Mouse (Mus musculus) 3T3-L1 (cell line): Measurements from ENCODE around the gene Gprin2.

Experiments
- DNase-seq: peaks from one replicate; pipeline ENCODE4 v3.0.0-alpha.2; 2015; ENCODE audit warnings: low read depth, low spot score

The Gprin2 gene

GRCm38 (mm10) chr14:34201231-34202035 is at the start of gene Gprin2:
Gprin2 (minus strand) TSS chr14:34201653.
- DNase-seq: no peak

GRCm38 (mm10) chr14:34240676-34241075 is 39.2 kb upstream of the Gprin2 start:
- no peak for DNase-seq

GRCm38 (mm10) chr14:34240263-34240662 is 38.8 kb upstream of the Gprin2 start:
- DNase-seq: no peak

- peak; percentile 68 for DNase-seq
Observed at GRCm38 (mm10) chr14:34234630-34235380, 33.4 kb upstream of the Gprin2 start.

- no peak for DNase-seq
Observed at GRCm38 (mm10) chr14:34233846-34234245, 32.4 kb upstream of the Gprin2 start.

GRCm38 (mm10) chr14:34232866-34233680 is 31.6 kb upstream of the Gprin2 start:
- no peak for DNase-seq

- DNase-seq: no peak
Observed at GRCm38 (mm10) chr14:34232340-34232739, 30.9 kb upstream of the Gprin2 start.

GRCm38 (mm10) chr14:34228830-34229506 is 27.5 kb upstream of the Gprin2 start:
- peak; percentile 76 for DNase-seq

GRCm38 (mm10) chr14:34227981-34228380 is 26.5 kb upstream of the Gprin2 start:
- DNase-seq: no peak

GRCm38 (mm10) chr14:34226566-34226965 is 25.1 kb upstream of the Gprin2 start:
- DNase-seq: no peak

GRCm38 (mm10) chr14:34225986-34226385 is 24.5 kb upstream of the Gprin2 start:
- no peak for DNase-seq

GRCm38 (mm10) chr14:34223362-34223898 is 22.0 kb upstream of the Gprin2 start:
- DNase-seq: no peak

GRCm38 (mm10) chr14:34221416-34222077 is 20.1 kb upstream of the Gprin2 start:
- DNase-seq: no peak

GRCm38 (mm10) chr14:34220426-34220825 is 19.0 kb upstream of the Gprin2 start:
- DNase-seq: no peak

- DNase-seq: no peak
Observed at GRCm38 (mm10) chr14:34219786-34220198, 18.3 kb upstream of the Gprin2 start.

GRCm38 (mm10) chr14:34219295-34219694 is 17.8 kb upstream of the Gprin2 start, which contains the start of gene Syt15:
Syt15 (plus strand) TSS chr14:34219595.
- no peak for DNase-seq

GRCm38 (mm10) chr14:34215451-34216127 is 14.1 kb upstream of the Gprin2 start:
- DNase-seq: peak; percentile 9

- no peak for DNase-seq
Observed at GRCm38 (mm10) chr14:34209942-34210341, 8.5 kb upstream of the Gprin2 start.

- DNase-seq: no peak
Observed at GRCm38 (mm10) chr14:34209080-34209479, 7.6 kb upstream of the Gprin2 start.

GRCm38 (mm10) chr14:34208651-34209050 is 7.2 kb upstream of the Gprin2 start:
- peak; percentile 71 for DNase-seq
